In genomic region chr19:16781406-16782019, GRCm38 (mm10) we compare ENCODE assay signal across 8 mouse cellular contexts. TPM values are rescaled to one million over a fixed set of nuclear protein-coding genes. Genes with fewer than 3 reads are reported as not detected.
DNase-seq lines count a peak whose midpoint lies in the region; ATAC-seq and TF ChIP-seq lines count a peak whose summit lies in the region.

No protein-coding gene starts in this region.

- no peak for TF ChIP-seq CTCF in cerebellum, adult 2 months (IDR thresholded peaks at IDR 0.05; ENCODE audit: borderline replicate concordance, insufficient read depth, low read depth, low read length)
- no peak for TF ChIP-seq CTCF in small intestine, adult 2 months (IDR thresholded peaks at IDR 0.05; ENCODE audit: extremely low read depth, insufficient read length, insufficient replicate concordance, low read depth, low read length)

- TF ChIP-seq POLR2A in cerebellum, adult 2 months (IDR thresholded peaks at IDR 0.05; ENCODE audit: borderline replicate concordance, insufficient read depth, low read length): no peak
- TF ChIP-seq POLR2A in limb, embryonic 14.5 days (IDR thresholded peaks at IDR 0.05; ENCODE audit: borderline replicate concordance, extremely low read depth, insufficient read depth, insufficient read length): no peak
- no peak for TF ChIP-seq POLR2A in small intestine, adult 2 months (IDR thresholded peaks at IDR 0.05; ENCODE audit: low read depth, low read length)

- H3K27ac ChIP-seq in cerebellum, adult 2 months (ENCODE audit: insufficient read depth, low read length): no peak overlapping the region
- H3K27ac ChIP-seq in limb, embryonic 14.5 days (replicated peaks; ENCODE audit: low read depth, low read length): no peak overlapping the region
- H3K27ac ChIP-seq in small intestine, adult 2 months (ENCODE audit: insufficient read depth, low read depth, low read length): peak overlapping the region; percentile 56

- peak overlapping the region; percentile 95 for H3K4me2 ChIP-seq in limb, embryonic 14.5 days (replicated peaks; ENCODE audit: low read depth, low read length, severe bottlenecking)

- DNase-seq in cerebellum, adult 2 months: no peak
- DNase-seq in cerebellum, adult 8-10 months: no peak
- DNase-seq in thymus, postnatal 4 days: peak; percentile 30
- no peak for DNase-seq in thymus, postnatal 0 days (ENCODE audit: low spot score)
- DNase-seq in limb, embryonic 14.5 days (ENCODE audit: low spot score): no peak
- no peak for DNase-seq in MN1 (ENCODE audit: low spot score)
- no peak for DNase-seq in right cerebral cortex, adult 2 months (ENCODE audit: low spot score in 2 of 2)

- ATAC-seq in limb, embryonic 14.5 days (ENCODE audit: low FRiP score, low read depth): no peak

- no peaks in the 10 kb centered on the region for H3K9me3 ChIP-seq in limb, embryonic 14.5 days (ENCODE audit: control insufficient read depth, low read length)

- peak overlapping the region; percentile 42 for H3K9ac ChIP-seq in limb, embryonic 14.5 days (ENCODE audit: low read depth, low read length, severe bottlenecking)

- peaks cover 4% of the 10 kb centered on the region for H3K4me1 ChIP-seq in cerebellum, adult 2 months (ENCODE audit: control insufficient read depth, insufficient read depth, low read length)
- no peaks in the 10 kb centered on the region for H3K4me1 ChIP-seq in limb, embryonic 14.5 days (ENCODE audit: control insufficient read depth, insufficient read depth, low read length)
- no peaks in the 10 kb centered on the region; the same call in 1 of the 2 replicates for H3K4me1 ChIP-seq in small intestine, adult 2 months (ENCODE audit: control insufficient read depth, insufficient read depth, insufficient read length, low read length)

- no peaks in the 10 kb centered on the region for H3K27me3 ChIP-seq in cerebellum, adult 2 months (ENCODE audit: control insufficient read depth, insufficient read depth, low read length)
- peaks cover 13% of the 10 kb centered on the region; the same call in 1 of the 2 replicates for H3K27me3 ChIP-seq in limb, embryonic 14.5 days (ENCODE audit: control insufficient read depth, insufficient read depth, low read length)
- H3K27me3 ChIP-seq in small intestine, adult 2 months (ENCODE audit: control insufficient read depth, insufficient read depth, low read length): no peaks in the 10 kb centered on the region; the same call in 1 of the 2 replicates

- H3K36me3 ChIP-seq in limb, embryonic 14.5 days (ENCODE audit: control insufficient read depth, insufficient read depth, low read length): no peaks in the 10 kb centered on the region
- H3K36me3 ChIP-seq in small intestine, adult 2 months (ENCODE audit: control insufficient read depth, insufficient read depth, low read length): no peaks in the 10 kb centered on the region

- 8% methylated on average over 10 of the region's 10 CpGs for WGBS in cerebellum, adult 2 months
- 14% methylated on average over 10 of the region's 10 CpGs for WGBS in limb, embryonic 14.5 days
- WGBS in small intestine, adult 2 months: 3% methylated on average over 10 of the region's 10 CpGs

- peak overlapping the region; percentile 78 for H3K4me3 ChIP-seq in cerebellum, adult 2 months (replicated peaks; ENCODE audit: insufficient read depth, low read depth, low read length)
- H3K4me3 ChIP-seq in limb, embryonic 14.5 days (replicated peaks; ENCODE audit: low read length): peak overlapping the region; percentile 65
- peak overlapping the region; percentile 85 for H3K4me3 ChIP-seq in small intestine, adult 2 months (ENCODE audit: low read depth, low read length)

RNA-seq across cellular contexts. Expression of gene Vps13a, which starts 0.8 kb away (rescaled TPM):
- 31.4 and 31.9 TPM in 2 replicates for polyA plus RNA-seq in cerebellum, adult 2 months (2012; rRNA removed)
- 16.4 and 17.9 TPM in 2 replicates for polyA plus RNA-seq in thymus, postnatal 0 days (2015; fragmentation: Nextera tagmentation; extraction: Ambion mirVana)
- polyA plus RNA-seq in limb, embryonic 14.5 days (2012; rRNA removed): 6.9 and 7.8 TPM in 2 replicates
- polyA plus RNA-seq in limb, embryonic 14.5 days (2014; fragmentation: Nextera tagmentation; extraction: Ambion mirVana): 8.6 and 9.6 TPM in 2 replicates
- polyA plus RNA-seq in small intestine, adult 2 months (2012; rRNA removed): 0.47 and 0.84 TPM in 2 replicates
